Mouse (Mus musculus) ES-CJ7 (cell line): Measurements from ENCODE around the gene Drc3.

ENCODE experiments used
- DNase-seq: peaks from one replicate; pipeline ENCODE4 v3.0.0; 2011; ENCODE audit warnings: low read depth, low spot score

Drc3 gene

DNA sequence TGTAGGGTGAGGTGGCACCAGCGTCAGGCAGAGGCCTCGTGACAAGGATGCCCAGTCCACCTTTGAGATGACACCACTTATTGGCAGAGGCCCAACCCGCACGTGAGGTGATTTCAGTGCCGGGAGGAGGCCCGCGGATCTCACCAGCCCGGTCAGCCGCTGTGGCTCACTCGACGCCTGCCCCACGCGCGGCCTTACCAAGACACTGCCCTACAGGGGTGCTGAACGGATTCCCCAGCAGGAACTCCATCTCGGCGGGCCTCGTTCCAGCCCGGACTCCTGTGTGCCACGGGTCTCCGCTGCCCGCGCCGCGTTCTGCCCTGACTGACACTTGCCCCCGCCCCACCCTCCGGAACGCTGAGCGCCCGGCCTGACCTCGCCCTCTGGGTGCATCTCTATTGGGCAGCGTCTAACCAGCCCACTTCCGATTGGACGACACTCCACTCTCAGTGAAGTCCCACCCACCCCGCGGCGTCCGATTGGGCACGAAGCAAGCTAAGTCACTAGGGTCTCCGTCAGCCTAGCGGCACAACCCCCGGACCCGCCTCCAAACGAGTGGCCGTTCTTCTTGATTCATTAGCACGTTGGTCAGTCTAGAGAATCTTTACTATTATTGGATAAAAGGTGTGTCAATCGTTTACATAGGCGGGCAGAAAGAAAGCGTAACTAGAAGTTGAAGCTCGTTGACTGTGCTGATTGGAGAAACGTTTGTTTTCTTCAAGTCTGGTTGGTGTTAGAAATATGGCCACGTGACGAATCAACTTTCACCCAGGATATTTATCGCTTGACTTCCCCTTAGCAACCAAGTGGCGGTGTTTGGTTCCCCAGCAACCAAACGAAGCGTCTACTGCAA is at the start of gene Drc3, which contains the start of gene Tom1l2:
Gene Drc3 (plus strand): TSS at position 771 of the 853 bp plus-strand sequence.
Gene Tom1l2 (minus strand): TSS at position 347 of the 853 bp plus-strand sequence.
- DNase-seq: peak; percentile 100

DNA sequence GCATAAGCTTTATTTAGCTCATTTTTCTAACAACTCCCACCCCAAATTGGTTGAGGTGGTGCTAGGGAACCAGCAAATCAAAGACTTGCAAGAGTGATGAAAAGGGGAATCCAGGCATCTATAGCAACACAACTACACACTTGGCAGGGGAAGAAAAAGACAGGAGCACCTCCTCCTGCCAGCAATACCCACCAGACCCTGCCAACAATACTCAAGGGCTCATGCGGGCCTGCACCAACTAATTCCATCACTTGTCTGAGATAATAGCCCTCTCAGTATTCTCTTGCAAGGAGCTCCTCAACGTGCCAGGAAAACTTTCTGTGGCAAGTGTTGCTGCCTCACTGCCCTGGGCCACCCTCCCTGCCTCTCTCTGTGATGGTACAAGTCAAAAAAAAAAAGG is 49.6 kb upstream of the Drc3 start:
- DNase-seq: no peak

DNA sequence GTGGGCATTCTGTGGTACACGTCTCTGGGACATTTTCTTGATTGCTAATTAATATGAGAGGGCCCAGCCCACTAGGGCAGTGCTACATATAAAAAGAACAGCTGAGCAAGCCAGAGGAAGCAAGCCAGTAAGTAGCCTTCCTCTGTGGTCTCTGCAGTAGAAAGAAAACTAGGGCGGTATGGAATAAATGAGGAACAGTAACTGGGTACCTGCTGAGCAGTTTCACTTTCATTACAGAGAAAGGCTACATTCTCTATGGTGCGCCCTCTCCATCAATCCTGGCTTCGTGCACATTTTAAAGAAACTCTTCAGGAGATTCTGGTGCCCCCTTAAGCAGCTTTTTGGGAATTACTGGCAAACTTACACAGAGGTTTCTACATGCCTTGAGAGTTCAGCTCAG is 47.5 kb upstream of the Drc3 start:
- DNase-seq: no peak

DNA sequence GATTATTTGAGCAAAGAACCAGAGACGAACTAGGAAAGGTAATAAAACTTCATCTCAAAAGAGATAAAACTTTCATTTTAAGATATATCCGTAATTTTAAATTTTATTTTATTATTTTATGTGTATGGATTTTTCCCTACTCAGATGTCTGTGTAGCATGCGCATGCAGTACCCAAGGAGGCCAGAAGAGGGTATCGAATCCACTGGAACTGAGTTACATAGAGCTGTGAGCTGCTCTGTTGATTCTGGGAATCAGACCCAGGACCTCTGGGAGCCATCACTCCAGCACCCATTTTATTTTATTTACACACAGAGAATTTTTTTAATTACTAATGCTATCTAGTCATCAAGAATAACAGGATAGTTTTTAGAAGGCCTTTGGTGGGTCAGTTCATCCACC is 46.3 kb upstream of the Drc3 start:
- DNase-seq: peak; percentile 60

DNA sequence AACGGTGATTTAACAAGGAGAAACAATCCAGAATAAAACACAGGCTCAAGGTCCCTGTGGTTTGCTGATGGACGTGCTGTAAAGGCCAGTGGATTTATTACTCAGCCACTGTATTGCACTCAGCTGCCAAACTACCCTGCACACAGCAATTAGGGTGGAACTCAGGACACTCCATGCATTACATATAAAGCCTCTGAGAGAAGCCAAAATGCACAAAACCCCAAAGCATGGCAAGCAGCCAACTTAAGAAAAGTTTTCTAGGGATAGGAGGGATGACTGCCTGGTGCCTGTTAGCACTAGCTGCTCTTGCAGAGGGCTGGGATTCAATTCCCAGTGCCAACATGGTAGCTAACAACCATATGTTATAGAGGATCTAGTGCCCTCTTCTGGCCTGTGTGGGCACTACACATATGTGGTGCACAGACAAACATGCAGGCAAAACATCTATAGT is 45.7 kb upstream of the Drc3 start:
- DNase-seq: peak; percentile 65

DNA sequence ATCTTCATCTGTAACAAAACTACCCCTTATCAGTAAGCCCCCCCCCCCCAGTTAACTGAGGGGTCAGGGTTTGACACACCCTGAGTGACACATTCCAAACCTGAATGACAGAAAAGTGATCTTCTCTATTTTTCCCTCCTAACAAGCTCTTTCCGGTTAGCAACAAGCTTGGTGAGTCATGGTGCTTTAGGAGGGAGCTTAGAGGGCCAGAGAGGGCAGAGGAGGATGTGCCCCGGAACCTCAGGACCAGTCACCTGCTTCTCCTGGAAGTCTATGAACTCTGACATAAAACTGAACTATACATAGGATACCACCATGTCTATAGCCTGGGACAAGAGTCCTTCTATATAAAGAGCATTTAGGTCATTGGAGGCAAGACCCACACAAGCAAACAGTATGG is 45.1 kb upstream of the Drc3 start:
- DNase-seq: no peak

DNA sequence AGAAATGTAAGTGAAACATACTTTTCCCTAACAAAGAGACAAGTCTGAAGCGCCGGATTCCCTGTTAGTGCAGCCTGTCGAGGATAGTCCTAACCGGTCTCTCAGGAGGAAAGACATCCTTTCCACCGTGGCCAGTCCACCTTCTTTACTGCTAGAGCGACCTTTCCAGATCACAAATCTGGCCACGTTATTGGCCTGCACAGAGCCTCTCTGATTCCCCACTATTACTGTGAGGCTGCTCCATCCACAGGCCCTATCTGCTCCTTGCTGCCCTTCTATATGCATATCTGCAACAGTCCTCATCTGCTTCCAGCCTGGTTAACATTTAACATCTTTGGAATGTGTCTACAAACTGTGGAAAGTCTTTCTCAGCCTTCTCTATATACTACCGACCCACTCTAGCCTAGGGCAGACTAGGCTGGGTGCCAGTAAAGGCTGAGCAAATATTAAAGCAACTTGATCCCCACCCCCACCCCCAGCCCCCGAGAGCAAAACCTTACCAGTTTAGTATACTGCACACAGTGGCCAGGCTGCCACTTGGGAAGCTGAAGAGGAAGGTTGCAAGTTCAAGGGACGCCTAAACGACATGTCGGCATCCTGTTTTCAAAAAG is 44.5 kb upstream of the Drc3 start:
- no peak for DNase-seq

DNA sequence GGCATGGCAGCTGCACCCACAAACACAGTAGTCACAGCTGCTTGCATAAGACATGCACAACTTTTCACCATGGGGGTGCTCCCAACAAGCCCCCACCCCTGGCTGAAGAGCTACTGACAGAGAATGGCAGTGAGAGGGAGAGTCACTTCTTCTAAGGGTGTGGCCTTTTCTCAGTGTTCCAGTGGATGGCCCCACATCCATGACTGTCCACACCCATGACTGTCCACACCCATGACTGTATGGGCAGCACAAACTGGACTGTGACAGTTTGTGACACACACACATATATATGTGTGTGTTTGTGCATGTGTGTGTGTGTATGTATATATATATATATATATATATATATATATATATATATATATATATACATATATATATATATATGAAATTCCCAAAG is 43.3 kb upstream of the Drc3 start:
- no peak for DNase-seq

DNA sequence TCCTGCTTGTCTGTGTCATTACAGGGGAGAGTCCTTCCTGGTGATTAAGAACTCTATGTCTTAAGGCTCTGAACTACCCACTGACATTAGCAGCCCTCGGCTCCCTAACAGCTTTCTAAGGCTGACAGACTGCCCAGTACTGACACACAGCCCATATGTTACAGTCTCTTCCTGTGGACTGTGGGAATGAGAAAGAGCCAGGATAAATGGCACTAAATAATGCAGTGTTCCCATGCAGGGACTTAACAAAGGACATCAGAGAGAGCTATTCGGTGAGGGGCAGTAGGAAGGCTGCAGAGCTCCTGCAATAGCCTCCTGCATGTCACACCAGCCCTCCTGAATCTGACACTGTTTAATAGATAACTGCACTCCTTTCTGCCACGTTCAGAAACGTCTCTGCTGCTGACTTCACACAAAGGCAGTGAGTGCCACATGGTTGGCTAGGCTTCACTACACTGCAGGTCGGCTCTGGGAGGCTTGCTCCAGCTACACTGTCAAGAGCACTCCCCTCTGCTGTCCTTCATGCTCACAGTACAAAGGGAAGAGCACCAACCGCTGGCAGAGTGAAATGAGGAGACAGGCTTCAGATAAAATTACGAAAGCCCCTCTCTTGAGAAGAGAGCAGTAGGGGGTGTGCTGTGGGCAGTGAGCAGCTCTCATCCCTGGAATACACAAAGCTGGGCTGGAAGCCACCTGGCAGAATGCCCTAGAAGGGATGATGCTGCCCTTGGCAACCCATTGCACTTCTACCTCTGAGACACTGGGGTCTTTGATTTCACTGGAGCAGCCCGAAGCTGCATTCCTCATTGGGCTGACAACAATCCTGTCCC is 41.9 kb upstream of the Drc3 start:
- DNase-seq: no peak

DNA sequence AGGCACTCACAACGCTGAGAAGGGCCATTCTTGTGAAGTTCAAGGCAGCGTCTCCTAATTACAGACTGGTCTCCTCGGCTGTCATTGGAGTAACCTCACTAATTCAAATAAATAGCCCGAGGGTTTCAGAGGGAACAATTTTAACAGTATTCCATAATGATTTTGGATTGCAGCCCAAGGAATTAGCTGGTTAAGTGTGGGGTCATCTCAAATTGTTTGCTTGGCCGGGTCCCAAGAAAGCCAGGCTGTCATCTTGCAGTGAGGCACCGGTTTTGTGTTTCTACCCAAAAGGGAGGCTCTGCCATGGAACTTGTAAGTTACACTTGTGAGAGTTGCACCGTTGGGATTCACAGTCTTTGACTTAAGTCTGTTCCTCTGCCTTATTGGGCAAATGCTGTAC is 36.9 kb upstream of the Drc3 start:
- DNase-seq: no peak

DNA sequence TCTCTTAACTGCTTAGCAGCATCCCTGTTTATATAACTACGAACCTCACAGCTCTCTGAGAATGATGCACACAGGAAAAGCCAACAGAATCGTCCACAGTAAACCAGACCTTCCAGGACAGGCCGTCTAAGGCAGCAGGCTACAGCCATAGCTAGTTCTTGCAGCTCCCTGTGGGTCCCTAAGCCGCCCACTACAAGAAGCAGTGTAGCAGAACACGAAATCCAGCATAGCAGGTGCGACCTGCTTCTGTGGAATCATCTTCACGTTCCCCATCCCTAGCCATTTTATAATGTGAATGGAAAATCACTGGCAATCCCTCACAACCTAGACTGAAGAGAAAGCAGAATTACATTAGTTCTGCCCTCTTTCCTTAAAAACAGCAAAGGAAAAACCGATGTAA is 36.2 kb upstream of the Drc3 start:
- no peak for DNase-seq

DNA sequence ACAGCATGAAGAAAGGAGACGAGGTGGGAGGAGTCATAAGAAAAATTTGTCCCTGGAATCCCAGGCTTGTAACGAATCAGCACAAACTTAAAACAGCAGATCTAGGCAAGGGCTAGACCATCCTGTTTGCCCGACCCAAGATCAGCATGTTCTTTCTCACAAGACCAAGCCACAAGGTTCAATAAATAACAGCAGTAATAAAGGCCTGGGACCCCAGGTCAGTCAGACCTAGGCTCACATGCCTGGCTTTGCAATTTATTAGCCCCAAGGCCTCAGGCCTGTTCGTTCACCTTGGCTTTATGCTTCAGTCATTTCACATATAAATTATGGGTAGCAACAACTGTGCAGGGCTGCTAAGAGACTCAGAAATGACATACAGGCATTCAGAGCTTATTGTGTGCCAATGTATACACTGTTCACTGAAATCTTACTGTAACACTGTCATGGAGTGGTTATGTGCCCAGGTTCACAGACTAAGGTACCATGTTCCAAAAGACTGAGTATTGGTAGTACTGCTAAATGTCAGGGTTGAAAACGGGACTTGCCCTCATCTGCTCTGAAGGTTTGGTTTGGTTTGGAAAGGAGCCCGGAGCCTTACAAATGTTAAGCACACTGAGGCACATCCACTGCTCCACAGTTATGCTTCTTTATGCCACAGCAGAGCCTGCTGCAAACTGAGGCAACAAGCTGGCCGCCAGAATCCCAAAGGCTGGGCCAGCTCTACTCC is 35.6 kb upstream of the Drc3 start:
- no peak for DNase-seq

DNA sequence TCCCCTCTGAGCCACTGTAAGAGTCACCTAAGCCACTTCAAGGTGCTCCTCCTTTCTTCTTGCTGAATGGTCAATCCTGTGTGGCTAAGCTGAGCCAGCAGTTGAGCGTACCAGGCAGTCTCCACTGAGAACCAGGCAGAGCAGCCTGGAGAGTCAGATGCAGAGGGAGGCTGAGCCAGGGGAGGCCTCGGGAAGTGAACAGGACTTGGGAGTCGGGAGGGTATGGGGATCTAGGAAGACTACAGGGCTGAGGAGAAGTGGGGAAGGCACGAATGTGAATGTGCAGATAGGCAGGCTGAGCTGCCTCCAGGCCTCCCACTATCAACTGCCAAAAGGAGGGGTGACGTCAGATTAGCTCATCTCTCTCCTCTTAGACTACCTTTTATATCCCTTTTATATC is 34.4 kb upstream of the Drc3 start:
- DNase-seq: no peak

DNA sequence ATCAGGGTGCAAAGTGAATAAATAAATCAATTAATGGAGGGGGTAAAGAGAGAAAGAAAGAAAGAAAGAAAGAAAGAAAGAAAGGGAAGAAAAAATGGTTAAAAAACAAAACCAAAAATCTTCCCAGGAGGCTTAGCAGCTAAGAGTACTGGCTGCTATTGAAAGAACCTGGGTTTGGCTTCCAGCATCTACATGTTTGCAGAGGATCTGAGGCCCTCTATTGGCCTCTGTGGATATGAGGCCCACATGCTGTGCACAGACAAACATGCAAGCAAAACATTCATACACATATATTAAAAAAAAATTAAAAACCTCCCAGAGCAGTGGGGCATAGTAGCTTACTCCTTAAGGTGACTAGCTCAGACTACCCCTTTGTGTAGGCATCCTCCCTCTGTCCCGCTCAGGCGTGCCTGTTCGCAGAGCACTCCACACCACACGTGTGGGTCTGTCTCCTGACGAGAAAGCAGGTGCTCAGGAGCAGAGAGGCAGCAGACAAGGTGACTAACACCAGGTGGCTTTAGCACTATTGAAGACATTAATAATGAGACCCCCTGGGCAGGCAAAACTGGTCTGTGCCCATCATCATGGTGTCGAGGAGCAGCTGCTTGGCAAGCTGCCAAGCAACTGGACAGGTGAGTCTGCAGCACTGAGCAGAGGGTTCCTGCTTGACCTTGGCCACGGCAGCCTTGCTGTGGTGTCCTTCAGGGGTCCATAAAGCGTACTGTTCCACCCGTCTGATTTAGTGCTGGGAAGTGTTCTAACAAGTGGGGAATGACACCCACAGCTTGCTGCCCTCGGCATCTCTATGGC is 33.7 kb upstream of the Drc3 start:
- DNase-seq: no peak

DNA sequence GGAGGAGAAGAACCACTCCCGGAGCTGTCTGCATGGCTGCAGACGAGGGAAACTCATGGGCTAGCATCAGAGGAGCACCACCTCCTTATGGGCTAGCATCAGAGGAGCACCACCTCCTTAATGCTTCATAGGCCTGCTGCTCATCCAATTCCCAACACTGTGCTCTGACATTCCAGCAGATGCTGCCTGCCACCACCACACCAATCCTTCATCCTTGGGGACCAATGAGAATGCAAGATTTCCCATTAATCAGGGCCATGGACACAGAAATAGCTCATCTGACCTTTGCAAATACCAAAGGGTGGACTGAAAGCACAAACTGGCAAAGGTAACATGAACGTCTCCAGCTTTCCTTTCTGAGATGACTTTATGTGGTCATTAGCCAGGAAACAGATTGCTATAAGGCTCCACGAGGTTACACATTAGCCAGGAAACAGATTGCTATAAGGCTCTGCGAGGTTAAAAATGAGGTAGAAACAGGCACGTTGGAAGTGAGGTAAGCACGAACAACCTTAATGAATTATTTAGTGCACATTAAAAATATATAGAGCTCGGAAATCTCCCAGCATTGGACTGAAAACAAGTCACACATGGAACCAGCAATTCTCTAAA is 32.6 kb upstream of the Drc3 start:
- DNase-seq: no peak

DNA sequence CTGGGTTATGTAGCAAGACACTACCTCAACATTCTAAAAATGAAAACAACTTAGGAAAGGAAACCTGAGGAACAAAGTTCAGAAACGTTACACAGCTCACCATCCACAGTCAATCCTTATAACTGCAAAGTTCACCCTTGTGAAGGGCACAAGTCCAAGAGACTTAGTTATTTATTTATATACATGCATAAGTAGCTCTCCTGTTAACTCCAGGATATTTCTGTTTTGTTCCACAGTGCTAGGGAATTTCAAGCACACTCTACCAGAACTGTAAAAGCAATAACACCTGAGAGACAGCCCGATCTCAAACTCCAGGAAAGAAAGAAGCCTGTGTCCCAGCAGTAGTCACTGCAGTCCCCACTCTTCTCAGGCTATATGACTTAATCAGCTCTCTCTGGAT is 31.7 kb upstream of the Drc3 start:
- no peak for DNase-seq

DNA sequence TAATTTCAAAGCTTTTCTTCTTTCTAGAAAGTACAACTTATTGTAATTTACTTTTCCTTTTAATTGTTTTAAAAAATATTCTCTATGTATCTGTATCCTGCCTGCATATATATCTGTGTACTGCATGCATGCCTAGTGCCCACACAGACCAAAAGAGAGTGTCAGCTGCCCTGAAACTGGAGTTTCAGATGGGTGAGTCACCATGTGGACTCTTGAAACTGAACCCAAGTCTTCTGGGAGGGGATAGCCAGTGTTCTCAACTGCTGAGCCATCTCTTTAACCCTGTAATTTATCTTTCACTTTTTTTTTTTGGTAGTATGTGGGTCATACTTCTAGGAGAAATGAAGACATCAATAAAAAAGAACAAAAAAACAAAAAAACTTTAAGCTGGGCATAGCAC is 29.4 kb upstream of the Drc3 start:
- DNase-seq: no peak

DNA sequence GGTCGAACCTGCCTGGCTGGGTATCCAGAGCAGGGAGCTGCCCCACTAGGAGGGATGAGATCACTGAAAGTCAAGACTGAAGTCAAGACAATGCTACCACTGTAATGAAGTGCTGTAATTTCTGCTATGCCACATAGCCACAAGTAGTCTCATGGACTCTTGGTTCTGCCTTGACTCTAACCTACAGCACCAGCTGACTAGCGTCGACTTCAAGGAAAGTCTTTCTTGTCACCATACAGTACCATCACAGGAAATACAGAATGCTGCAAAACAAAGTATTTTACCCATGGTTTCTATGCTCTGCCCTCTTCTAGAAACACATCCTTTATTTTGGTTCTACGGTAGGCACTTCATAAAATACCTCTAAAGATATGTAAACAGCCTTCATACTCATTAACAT is 22.6 kb upstream of the Drc3 start:
- no peak for DNase-seq

DNA sequence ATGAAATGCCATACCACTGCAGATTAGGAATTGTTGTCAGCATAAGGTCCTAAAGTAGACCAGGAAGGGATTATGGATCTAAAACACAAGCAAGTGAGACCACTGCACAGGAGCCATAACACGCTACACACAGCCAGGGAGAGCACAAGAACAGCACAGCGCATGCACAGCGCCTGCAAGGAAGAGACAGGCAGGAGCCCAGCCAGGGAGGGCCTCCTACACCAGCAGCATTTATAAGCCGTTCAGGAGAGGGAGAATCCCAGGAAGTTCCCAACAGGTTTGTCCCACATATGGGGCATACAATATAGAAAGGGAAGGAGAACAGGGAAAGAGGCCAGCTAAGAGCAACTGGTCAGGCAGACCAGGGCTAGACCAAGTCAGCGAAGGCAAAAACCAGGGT is 19.7 kb upstream of the Drc3 start:
- DNase-seq: no peak

DNA sequence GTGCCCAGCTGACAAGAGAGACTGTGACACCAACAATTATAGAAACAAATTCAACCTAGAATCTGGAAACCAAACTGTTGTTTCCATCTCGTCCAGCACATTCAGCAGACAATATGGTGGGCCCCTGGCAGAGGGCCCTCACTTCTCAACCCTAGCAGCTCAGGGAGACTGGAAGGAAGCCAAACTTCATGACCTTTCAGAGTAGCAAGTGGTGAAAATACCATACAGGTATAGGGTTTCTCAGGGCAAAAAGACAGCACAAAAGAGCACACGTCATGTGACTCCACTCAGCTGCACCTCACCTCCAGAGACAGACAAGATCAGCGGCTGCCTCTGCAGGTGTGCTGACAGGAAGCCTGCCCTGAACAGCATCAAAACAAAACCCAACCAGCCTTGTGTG is 19.0 kb upstream of the Drc3 start:
- no peak for DNase-seq
